In the genomic region with DNA sequence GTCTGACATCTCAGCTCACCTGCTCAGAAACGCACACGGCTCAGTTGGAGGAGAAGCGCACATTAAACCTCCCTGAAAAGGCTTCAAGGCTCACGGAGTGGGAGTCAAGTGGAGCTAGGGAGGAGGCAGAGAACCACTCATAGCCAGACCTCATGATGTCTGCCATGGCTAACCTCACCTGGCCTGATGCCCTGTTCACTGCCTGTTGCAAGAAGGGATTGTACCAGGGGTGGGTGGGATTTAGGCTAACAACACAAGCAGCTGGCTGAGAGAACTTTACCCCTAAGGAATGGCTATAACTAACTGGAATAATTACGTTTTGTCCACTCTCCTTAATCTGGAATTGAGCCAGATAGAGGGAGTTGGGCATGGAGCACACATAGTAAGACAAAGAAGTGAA, we compare ENCODE assay signal across 10 mouse cellular contexts. TPM values are rescaled to one million over a fixed set of nuclear protein-coding genes. Genes with fewer than 3 reads are reported as not detected.
DNase-seq lines count a peak whose midpoint lies in the region; ATAC-seq and TF ChIP-seq lines count a peak whose summit lies in the region.
"Had no signal": no experiment of that assay in that cellular context is flagged by ENCODE, and none has a peak within 500 bp of the region (broad histone marks: within the 10 kb centered on the region; RNA-seq: fewer than 3 reads in every experiment).

No protein-coding gene starts in this region.

- H3K27ac ChIP-seq in hindbrain, postnatal 0 days, result peak overlapping the region; percentile 11; the same call in 1 of the 2 replicates
- H3K27ac ChIP-seq in hindbrain, embryonic 11.5 days (ENCODE audit: low read depth, low read length), result no peak overlapping the region
- H3K27ac ChIP-seq in heart, embryonic 13.5 days (replicated peaks), result peak overlapping the region; percentile 91
- H3K27ac ChIP-seq in lung, embryonic 15.5 days, result 0 out of 2 replicates have a peak overlapping the region, but pooled peaks have one; percentile 6

- H3K4me3 ChIP-seq in hindbrain, postnatal 0 days (ENCODE audit: low read length), result peak overlapping the region; percentile 13; the same call in 1 of the 2 replicates
- H3K4me3 ChIP-seq in hindbrain, embryonic 11.5 days (ENCODE audit: low read depth, low read length), result no peak overlapping the region
- H3K4me3 ChIP-seq in heart, embryonic 13.5 days, result peak overlapping the region; percentile 44
- H3K4me3 ChIP-seq in lung, embryonic 15.5 days, result peak overlapping the region; percentile 10; the same call in 1 of the 2 replicates

- no peak overlapping the region for H3K9ac ChIP-seq in hindbrain, postnatal 0 days (replicated peaks; ENCODE audit: low read length)
- H3K9ac ChIP-seq in hindbrain, embryonic 11.5 days (ENCODE audit: low read depth, low read length), result no peak overlapping the region
- H3K9ac ChIP-seq in heart, embryonic 13.5 days, result peak overlapping the region; percentile 74
- H3K9ac ChIP-seq in lung, embryonic 15.5 days, result no peak overlapping the region

- no peaks in the 10 kb centered on the region for H3K27me3 ChIP-seq in hindbrain, postnatal 0 days (ENCODE audit: insufficient read depth, low read length)
- H3K27me3 ChIP-seq in hindbrain, embryonic 11.5 days (ENCODE audit: control insufficient read depth, insufficient read depth, low read length), result no peaks in the 10 kb centered on the region
- H3K27me3 ChIP-seq in heart, embryonic 13.5 days (replicated peaks), result no peaks in the 10 kb centered on the region
- no peaks in the 10 kb centered on the region for H3K27me3 ChIP-seq in lung, embryonic 15.5 days
- H3K27me3 ChIP-seq: CH12.LX had no signal

- no peaks in the 10 kb centered on the region for H3K9me3 ChIP-seq in hindbrain, postnatal 0 days (ENCODE audit: low read length)
- H3K9me3 ChIP-seq in hindbrain, embryonic 11.5 days (ENCODE audit: control insufficient read depth, low read length), result no peaks in the 10 kb centered on the region
- peaks cover 7% of the 10 kb centered on the region; the same call in 1 of the 2 replicates for H3K9me3 ChIP-seq in heart, embryonic 13.5 days
- H3K9me3 ChIP-seq in lung, embryonic 15.5 days, result no peaks in the 10 kb centered on the region

- ATAC-seq in hindbrain, postnatal 0 days, result no peak
- no peak for ATAC-seq in hindbrain, embryonic 11.5 days (ENCODE audit: low FRiP score)
- ATAC-seq in heart, embryonic 13.5 days (ENCODE audit: extremely low read depth, insufficient number of reproducible peaks, low FRiP score, low TSS enrichment), result no peak
- ATAC-seq in lung, embryonic 15.5 days (ENCODE audit: borderline replicate concordance, extremely low read depth, low FRiP score, low TSS enrichment), result no peak

- H3K36me3 ChIP-seq in hindbrain, postnatal 0 days (ENCODE audit: insufficient read depth, low read length), result no peaks in the 10 kb centered on the region
- H3K36me3 ChIP-seq in hindbrain, embryonic 11.5 days (ENCODE audit: control insufficient read depth, insufficient read depth, low read length), result no peaks in the 10 kb centered on the region
- H3K36me3 ChIP-seq in heart, embryonic 13.5 days, result no peaks in the 10 kb centered on the region
- H3K36me3 ChIP-seq in lung, embryonic 15.5 days, result no peaks in the 10 kb centered on the region

- whole genome bisulfite sequencing in hindbrain, postnatal 0 days, result 66% methylated on average over 5 of the region's 5 CpGs
- WGBS in hindbrain, embryonic 11.5 days, result 84% methylated on average over 5 of the region's 5 CpGs
- WGBS in heart, embryonic 13.5 days, result 55% methylated on average over 5 of the region's 5 CpGs
- 49% methylated on average over 5 of the region's 5 CpGs for WGBS in lung, embryonic 15.5 days

- H3K4me2 ChIP-seq in hindbrain, postnatal 0 days (ENCODE audit: low read depth, low read length), result peak overlapping the region; percentile 38
- no peak overlapping the region for H3K4me2 ChIP-seq in hindbrain, embryonic 11.5 days (replicated peaks; ENCODE audit: low read depth, low read length)
- peak overlapping the region; percentile 67 for H3K4me2 ChIP-seq in heart, embryonic 13.5 days
- peak overlapping the region; percentile 43 for H3K4me2 ChIP-seq in lung, embryonic 15.5 days

- no peak for TF ChIP-seq CTCF in hindbrain, postnatal 0 days (IDR thresholded peaks at IDR 0.05; ENCODE audit: low read depth)

- peaks cover 6% of the 10 kb centered on the region; the same call in 1 of the 2 replicates for H3K4me1 ChIP-seq in hindbrain, postnatal 0 days (ENCODE audit: insufficient read depth, low read length)
- H3K4me1 ChIP-seq in hindbrain, embryonic 11.5 days (replicated peaks; ENCODE audit: control insufficient read depth, insufficient read depth, low read length), result no peaks in the 10 kb centered on the region
- H3K4me1 ChIP-seq in heart, embryonic 13.5 days, result peaks cover 26% of the 10 kb centered on the region
- peaks cover 6% of the 10 kb centered on the region; the same call in 1 of the 2 replicates for H3K4me1 ChIP-seq in lung, embryonic 15.5 days

- no peak for DNase-seq in hindbrain, postnatal 0 days (ENCODE audit: low spot score)
- no peak for DNase-seq in hindbrain, embryonic 11.5 days (ENCODE audit: low spot score)
- peak; percentile 47 for DNase-seq in cerebellum, adult 8-10 months
- DNase-seq in layer of hippocampus, postnatal 25 days (ENCODE audit: extremely low spot score in 1 of 2, low spot score in 1 of 2), result no peak
- DNase-seq in spleen, postnatal 10 days (ENCODE audit: low spot score in 2 of 2), result no peak
- no peak for DNase-seq in neural tube, embryonic 10.5 days (ENCODE audit: extremely low spot score, low spot score)
- DNase-seq: thymus, postnatal 4 days had no signal

RNA-seq across cellular contexts. Expression of gene Ddo, which starts 0.6 kb away (rescaled TPM):
- total RNA-seq in hindbrain, postnatal 0 days (2014; rRNA removed), result 3.8 and 6.0 TPM in 2 replicates
- 4.2 and 4.8 TPM in 2 replicates for polyA plus RNA-seq in hindbrain, postnatal 0 days (2015; fragmentation: Nextera tagmentation; extraction: Ambion mirVana)
- 0.17 and 0.57 TPM in 2 replicates for polyA plus RNA-seq in hindbrain, embryonic 11.5 days (2014; fragmentation: Nextera tagmentation; extraction: Ambion mirVana)
- 10.7 and 12.1 TPM in 2 replicates for polyA plus RNA-seq in heart, embryonic 13.5 days (2015; fragmentation: Nextera tagmentation; extraction: Ambion mirVana)
- 2.8 and 3.3 TPM in 2 replicates for polyA plus RNA-seq in lung, embryonic 15.5 days (2015; fragmentation: Nextera tagmentation; extraction: Ambion mirVana)
- total RNA-seq in layer of hippocampus, postnatal 25 days (2021), result 10 to 100 TPM; 13.6 to 15.0 TPM
- total RNA-seq: CH12.LX had no signal

RNA-seq across cellular contexts. Expression of gene Mettl24, which starts 52.6 kb away (rescaled TPM):
- total RNA-seq in hindbrain, postnatal 0 days (2014; rRNA removed), result 0.14 TPM in 1 of 2 replicates, not detected in the other
- 1.1 TPM in 2 replicates for polyA plus RNA-seq in hindbrain, postnatal 0 days (2015; fragmentation: Nextera tagmentation; extraction: Ambion mirVana)
- polyA plus RNA-seq in hindbrain, embryonic 11.5 days (2014; fragmentation: Nextera tagmentation; extraction: Ambion mirVana), result 0.97 and 1.2 TPM in 2 replicates
- 2.4 TPM in 2 replicates for polyA plus RNA-seq in heart, embryonic 13.5 days (2015; fragmentation: Nextera tagmentation; extraction: Ambion mirVana)
- polyA plus RNA-seq in lung, embryonic 15.5 days (2015; fragmentation: Nextera tagmentation; extraction: Ambion mirVana), result 3.9 and 4.3 TPM in 2 replicates
- total RNA-seq in layer of hippocampus, postnatal 25 days (2021), result 1 to 10 TPM; 1.7 to 2.3 TPM
- total RNA-seq: CH12.LX had no signal
